8 mouse cellular contexts compared by ENCODE assay signal in genomic region chr14:103069465-103069863, GRCm38 (mm10). TPM values are rescaled to one million over a fixed set of nuclear protein-coding genes. Genes with fewer than 3 reads are reported as not detected.
DNase-seq lines count a peak whose midpoint lies in the region; ATAC-seq and TF ChIP-seq lines count a peak whose summit lies in the region.

No protein-coding gene starts in this region.

- H3K36me3 ChIP-seq in ES-E14 (ENCODE audit: control insufficient read depth, insufficient read depth, low read length, poor library complexity, severe bottlenecking), result peaks cover 16% of the 10 kb centered on the region; the same call in 1 of the 2 replicates
- no peaks in the 10 kb centered on the region; the same call in 1 of the 2 replicates for H3K36me3 ChIP-seq in forebrain, postnatal 0 days (ENCODE audit: insufficient read depth)
- H3K36me3 ChIP-seq in liver, postnatal 0 days (replicated peaks; ENCODE audit: insufficient read depth, low read length), result peaks cover 24% of the 10 kb centered on the region

- H3K9ac ChIP-seq in ES-E14 (ENCODE audit: insufficient read depth, low read depth, low read length, poor library complexity, severe bottlenecking), result peak overlapping the region; percentile 73
- H3K9ac ChIP-seq in forebrain, postnatal 0 days, result peak overlapping the region; percentile 62
- peak overlapping the region; percentile 78 for H3K9ac ChIP-seq in liver, postnatal 0 days (replicated peaks)

- DNase-seq in heart, adult 8-10 months (ENCODE audit: low spot score), result peak; percentile 13
- no peak for DNase-seq in heart, adult 11 months
- DNase-seq in ES-E14 (ENCODE audit: low read depth, low spot score), result no peak
- DNase-seq in forebrain, postnatal 0 days, result no peak
- no peak for DNase-seq in liver, postnatal 0 days
- DNase-seq in urinary bladder, adult 2 months (ENCODE audit: low spot score), result no peak
- no peak for DNase-seq in adipocyte (ENCODE audit: low spot score)
- no peak for DNase-seq in right cerebral cortex, postnatal 25 days

- 6% methylated on average over 12 of the region's 12 CpGs for WGBS in forebrain, postnatal 0 days
- WGBS in liver, postnatal 0 days (ENCODE audit: insufficient replicate concordance), result 20% methylated on average over 12 of the region's 12 CpGs

- no peak for TF ChIP-seq EP300 in liver, postnatal 0 days (IDR thresholded peaks at IDR 0.05; ENCODE audit: low read depth)

- TF ChIP-seq CTCF in forebrain, postnatal 0 days (IDR thresholded peaks at IDR 0.05; ENCODE audit: low read depth), result no peak
- no peak for TF ChIP-seq CTCF in liver, postnatal 0 days (IDR thresholded peaks at IDR 0.05; ENCODE audit: low read depth)

- in situ Hi-C loops in ES-E14 (cut with MboI; ENCODE audit: low sequenced_read_pairs in 2 of 2, unreplicated experiment in 2 of 2), result no loop called here

- 0 out of 2 replicates have a peak, but pooled peaks cover 1% of the 10 kb centered on the region for H3K9me3 ChIP-seq in ES-E14 (ENCODE audit: control insufficient read depth, insufficient read depth, low read depth, low read length)
- H3K9me3 ChIP-seq in forebrain, postnatal 0 days (ENCODE audit: low read length), result no peaks in the 10 kb centered on the region
- no peaks in the 10 kb centered on the region for H3K9me3 ChIP-seq in liver, postnatal 0 days (ENCODE audit: low read length)

- H3K27ac ChIP-seq in ES-E14 (ENCODE audit: insufficient read depth, low read depth, low read length, poor library complexity, severe bottlenecking), result peak overlapping the region; percentile 47; the same call in 1 of the 2 replicates
- H3K27ac ChIP-seq in forebrain, postnatal 0 days (ENCODE audit: low read depth, low read length), result peak overlapping the region; percentile 60
- H3K27ac ChIP-seq in liver, postnatal 0 days (ENCODE audit: low read depth), result peak overlapping the region; percentile 93

- H3K4me3 ChIP-seq in ES-E14 (ENCODE audit: insufficient read depth in 1 of 2, low read depth in 1 of 2, low read length in 2 of 2, poor library complexity in 1 of 2, severe bottlenecking in 1 of 2), result peak overlapping the region; percentile 73 to 98
- H3K4me3 ChIP-seq in forebrain, postnatal 0 days (ENCODE audit: low read depth, low read length), result peak overlapping the region; percentile 76
- peak overlapping the region; percentile 78 for H3K4me3 ChIP-seq in liver, postnatal 0 days (ENCODE audit: low read depth, low read length)

- peaks cover 0 to 5% of the 10 kb centered on the region in 2 experiments; a peak in 2 of 4 replicates for H3K4me1 ChIP-seq in ES-E14 (ENCODE audit: control insufficient read depth in 2 of 2, insufficient read depth in 2 of 2, low read length in 2 of 2, poor library complexity in 1 of 2)
- H3K4me1 ChIP-seq in forebrain, postnatal 0 days (ENCODE audit: insufficient read depth), result no peaks in the 10 kb centered on the region
- peaks cover 14% of the 10 kb centered on the region for H3K4me1 ChIP-seq in liver, postnatal 0 days (ENCODE audit: insufficient read depth)

- H3K27me3 ChIP-seq in forebrain, postnatal 0 days (ENCODE audit: insufficient read depth, low read length), result no peaks in the 10 kb centered on the region
- no peaks in the 10 kb centered on the region for H3K27me3 ChIP-seq in liver, postnatal 0 days (ENCODE audit: insufficient read depth, low read length)

- peak overlapping the region; percentile 89 for H3K4me2 ChIP-seq in forebrain, postnatal 0 days (ENCODE audit: low read depth)
- H3K4me2 ChIP-seq in liver, postnatal 0 days (ENCODE audit: low read depth, low read length), result peak overlapping the region; percentile 97

- peak; percentile 8; the same call in 1 of the 2 replicates for ATAC-seq in forebrain, postnatal 0 days
- ATAC-seq in liver, postnatal 0 days, result peak; percentile 1

TF ChIP-seq in ES-E14, 5 proteins besides CTCF, POLR2A, EP300 and RAD21:
- TF ChIP-seq HCFC1 (IDR thresholded peaks at IDR 0.05; ENCODE audit: borderline replicate concordance, insufficient read depth, low read length) (no peak), ZC3H11A (IDR thresholded peaks at IDR 0.05; ENCODE audit: borderline replicate concordance, low read depth, low read length) (no peak), CHD2 (IDR thresholded peaks at IDR 0.05; ENCODE audit: low read depth, low read length) (no peak), ZNF384 (IDR thresholded peaks at IDR 0.05; ENCODE audit: low read depth, low read length) (no peak), MAFK (IDR thresholded peaks at IDR 0.05; ENCODE audit: insufficient read depth, low read depth, low read length) (no peak)

RNA-seq across cellular contexts. Expression of gene Cln5, which starts 0.6 kb away (rescaled TPM):
- total RNA-seq in heart, adult 8-10 months (2022), result 10 to 100 TPM; 18.7 to 24.8 (median 21.1) TPM
- total RNA-seq in ES-E14 (2012; rRNA removed), result 12.0 and 26.0 TPM in 2 replicates
- total RNA-seq in forebrain, postnatal 0 days (2014; rRNA removed), result 7.6 and 8.8 TPM in 2 replicates
- 7.2 and 9.7 TPM in 2 replicates for polyA plus RNA-seq in forebrain, postnatal 0 days (2015; fragmentation: Nextera tagmentation; extraction: Ambion mirVana)
- 14.2 and 15.2 TPM in 2 replicates for polyA plus RNA-seq in liver, postnatal 0 days (2015; fragmentation: Nextera tagmentation; extraction: Ambion mirVana)
- 23.5 and 23.6 TPM in 2 replicates for polyA plus RNA-seq in urinary bladder, adult 2 months (2012; rRNA removed)

RNA-seq across cellular contexts. Expression of gene Acod1, which starts 22.7 kb away (rescaled TPM):
- under 1 TPM in 1 of 4 experiments, not detected in 3; 0.09 TPM for total RNA-seq in heart, adult 8-10 months (2022)
- total RNA-seq in ES-E14 (2012; rRNA removed), result not detected in 2 replicates
- total RNA-seq in forebrain, postnatal 0 days (2014; rRNA removed), result 0.08 TPM in 1 of 2 replicates, not detected in the other
- not detected in 2 replicates for polyA plus RNA-seq in forebrain, postnatal 0 days (2015; fragmentation: Nextera tagmentation; extraction: Ambion mirVana)
- 0.09 TPM in 1 of 2 replicates, not detected in the other for polyA plus RNA-seq in liver, postnatal 0 days (2015; fragmentation: Nextera tagmentation; extraction: Ambion mirVana)
- polyA plus RNA-seq in urinary bladder, adult 2 months (2012; rRNA removed), result 0.08 and 0.13 TPM in 2 replicates

RNA-seq across cellular contexts. Expression of gene Fbxl3, which starts 29.9 kb away (rescaled TPM):
- total RNA-seq in heart, adult 8-10 months (2022), result 10 to 100 TPM; 45.0 to 59.5 (median 55.1) TPM
- total RNA-seq in ES-E14 (2012; rRNA removed), result 32.6 and 65.0 TPM in 2 replicates
- total RNA-seq in forebrain, postnatal 0 days (2014; rRNA removed), result 63.9 and 77.4 TPM in 2 replicates
- 18.0 and 22.7 TPM in 2 replicates for polyA plus RNA-seq in forebrain, postnatal 0 days (2015; fragmentation: Nextera tagmentation; extraction: Ambion mirVana)
- 10.2 and 10.7 TPM in 2 replicates for polyA plus RNA-seq in liver, postnatal 0 days (2015; fragmentation: Nextera tagmentation; extraction: Ambion mirVana)
- 78.0 and 82.6 TPM in 2 replicates for polyA plus RNA-seq in urinary bladder, adult 2 months (2012; rRNA removed)
